Mouse (Mus musculus): Measurements from ENCODE around the gene Pycr2. TPM values are rescaled to one million over a fixed set of nuclear protein-coding genes. Genes with fewer than 3 reads are reported as not detected.
"Not testable (repeated sequence)": the region's sequence is repeated elsewhere in the genome, so short reads cannot be mapped to it uniquely, and the experiment has no call there.

Gene Pycr2
- polyA plus RNA-seq, 1 experiment from 2014 or later, result 98.4 TPM

GRCm38 (mm10) chr1:180884484-180884883 lies 19.6 kb upstream of the Pycr2 start:
- peaks cover 13% of the 10 kb centered on the region for H3K4me1 ChIP-seq
- H3K9ac ChIP-seq (replicated peaks), result no peak overlapping the region
- peaks cover 15% of the 10 kb centered on the region for H3K27me3 ChIP-seq
- whole genome bisulfite sequencing, result 85% methylated on average over 9 of the region's 9 CpGs
- no peak for ATAC-seq (ENCODE audit: low FRiP score, low read depth)
- no peak overlapping the region for H3K4me3 ChIP-seq
- H3K27ac ChIP-seq (replicated peaks), result no peak overlapping the region
- no peaks in the 10 kb centered on the region for H3K36me3 ChIP-seq
- H3K4me2 ChIP-seq (replicated peaks), result no peak overlapping the region
- H3K9me3 ChIP-seq, result no peaks in the 10 kb centered on the region

GRCm38 (mm10) chr1:180888556-180889042 lies 15.5 kb upstream of the Pycr2 start:
- H3K36me3 ChIP-seq, result no peaks in the 10 kb centered on the region
- H3K4me2 ChIP-seq (replicated peaks), result peak overlapping the region; percentile 19
- no peak overlapping the region for H3K27ac ChIP-seq (replicated peaks)
- peaks cover 36% of the 10 kb centered on the region for H3K27me3 ChIP-seq
- H3K9me3 ChIP-seq, result no peaks in the 10 kb centered on the region
- peaks cover 13% of the 10 kb centered on the region for H3K4me1 ChIP-seq
- peak; percentile 81 for ATAC-seq (ENCODE audit: low FRiP score, low read depth)
- 9% methylated on average over 13 of the region's 13 CpGs for WGBS
- no peak overlapping the region for H3K4me3 ChIP-seq
- no peak overlapping the region for H3K9ac ChIP-seq (replicated peaks)

GRCm38 (mm10) chr1:180889172-180889571 lies 14.9 kb upstream of the Pycr2 start:
- 41% methylated on average over 7 of the region's 7 CpGs for WGBS
- Histone ChIP-seq H3K4me1 (peaks cover 13% of the 10 kb centered on the region), H3K9ac (replicated peaks) (no peak overlapping the region), H3K4me3 (no peak overlapping the region), H3K27me3 (peaks cover 42% of the 10 kb centered on the region), H3K4me2 (replicated peaks) (peak overlapping the region; percentile 19), H3K9me3 (no peaks in the 10 kb centered on the region), H3K36me3 (no peaks in the 10 kb centered on the region), H3K27ac (replicated peaks) (no peak overlapping the region)
- ATAC-seq (ENCODE audit: low FRiP score, low read depth), result no peak

GRCm38 (mm10) chr1:180889841-180890240 lies 14.3 kb upstream of the Pycr2 start:
- no peaks in the 10 kb centered on the region for H3K9me3 ChIP-seq
- H3K36me3 ChIP-seq, result no peaks in the 10 kb centered on the region
- H3K9ac ChIP-seq (replicated peaks), result no peak overlapping the region
- peaks cover 13% of the 10 kb centered on the region for H3K4me1 ChIP-seq
- whole genome bisulfite sequencing, result 47% methylated on average over 6 of the region's 6 CpGs
- no peak overlapping the region for H3K27ac ChIP-seq (replicated peaks)
- no peak overlapping the region for H3K4me3 ChIP-seq
- no peak for ATAC-seq (ENCODE audit: low FRiP score, low read depth)
- no peak overlapping the region for H3K4me2 ChIP-seq (replicated peaks)
- H3K27me3 ChIP-seq, result peaks cover 48% of the 10 kb centered on the region

- no peak for ATAC-seq (ENCODE audit: low FRiP score, low read depth)
- Histone ChIP-seq H3K27ac (replicated peaks) (no peak within 1 kb of the TSS), H3K27me3 (peaks cover 49% of the 10 kb centered on the region), H3K4me2 (replicated peaks) (no peak within 1 kb of the TSS), H3K9ac (replicated peaks) (no peak within 1 kb of the TSS), H3K36me3 (no peaks in the 10 kb centered on the region), H3K4me3 (no peak within 1 kb of the TSS), H3K9me3 (no peaks in the 10 kb centered on the region), H3K4me1 (peaks cover 13% of the 10 kb centered on the region)
- WGBS, result 64% methylated on average over 10 of the region's 10 CpGs
These were observed 11.3 kb upstream of the Pycr2 start, which contains the start of gene Lefty2 for GRCm38 (mm10) chr1:180892808-180893207. TSS of gene Lefty2 (plus strand) at chr1:180893108.

- not testable (repeated sequence) for H3K4me1 ChIP-seq; H3K9ac ChIP-seq (replicated peaks); H3K36me3 ChIP-seq; H3K9me3 ChIP-seq; H3K27ac ChIP-seq (replicated peaks); ATAC-seq (ENCODE audit: low FRiP score, low read depth)
- Histone ChIP-seq H3K27me3 (peaks cover 44% of the 10 kb centered on the region), H3K4me2 (replicated peaks) (peak overlapping the region; percentile 35), H3K4me3 (peak overlapping the region; percentile 20)
- 4% methylated on average over 48 of the region's 51 CpGs for WGBS
These were observed 9.8 kb upstream of the Pycr2 start for GRCm38 (mm10) chr1:180894088-180894987.

GRCm38 (mm10) chr1:180901107-180901506 lies 3.0 kb upstream of the Pycr2 start:
- 2% methylated on average over 4 of the region's 4 CpGs for WGBS
- Histone ChIP-seq H3K9me3 (no peaks in the 10 kb centered on the region), H3K4me2 (replicated peaks) (no peak overlapping the region), H3K36me3 (peaks cover 2% of the 10 kb centered on the region), H3K27ac (replicated peaks) (no peak overlapping the region), H3K9ac (replicated peaks) (no peak overlapping the region), H3K27me3 (peaks cover 3% of the 10 kb centered on the region; the same call in 1 of the 2 replicates), H3K4me3 (no peak overlapping the region), H3K4me1 (peaks cover 19% of the 10 kb centered on the region)
- no peak for ATAC-seq (ENCODE audit: low FRiP score, low read depth)

- 35% methylated on average over 5 of the region's 5 CpGs for WGBS
- no peak for ATAC-seq (ENCODE audit: low FRiP score, low read depth)
- no peak overlapping the region for H3K4me3 ChIP-seq
These were observed 1.2 kb upstream of the Pycr2 start for GRCm38 (mm10) chr1:180902915-180903314.

GRCm38 (mm10) chr1:180903666-180904038 lies 441 bp upstream of the Pycr2 start:
- WGBS, result 40% methylated on average over 10 of the region's 10 CpGs
- no peaks in the 10 kb centered on the region for H3K9me3 ChIP-seq
- peak; percentile 12; the same call in 1 of the 2 replicates for ATAC-seq (ENCODE audit: low FRiP score, low read depth)
- H3K4me2 ChIP-seq (replicated peaks), result peak overlapping the region; percentile 89
- peak overlapping the region; percentile 94; the same call in 1 of the 2 replicates for H3K9ac ChIP-seq (replicated peaks)
- peak overlapping the region; percentile 35; the same call in 1 of the 2 replicates for H3K27ac ChIP-seq (replicated peaks)
- peaks cover 26% of the 10 kb centered on the region for H3K4me1 ChIP-seq
- 0 out of 2 replicates have a peak, but pooled peaks cover 3% of the 10 kb centered on the region for H3K27me3 ChIP-seq
- H3K4me3 ChIP-seq, result peak overlapping the region; percentile 93
- peaks cover 25% of the 10 kb centered on the region for H3K36me3 ChIP-seq

More at GRCm38 (mm10) chr1:180902915-180903314, 1.2 kb upstream of the Pycr2 start:
- Histone ChIP-seq H3K27me3 (0 out of 2 replicates have a peak, but pooled peaks cover 3% of the 10 kb centered on the region), H3K9ac (replicated peaks) (no peak overlapping the region), H3K4me1 (peaks cover 26% of the 10 kb centered on the region), H3K4me2 (replicated peaks) (no peak overlapping the region), H3K36me3 (peaks cover 19% of the 10 kb centered on the region), H3K27ac (replicated peaks) (no peak overlapping the region), H3K9me3 (no peaks in the 10 kb centered on the region)

- Histone ChIP-seq H3K9me3 (no peaks in the 10 kb centered on the region), H3K4me3 (peak overlapping the region; percentile 93), H3K9ac (replicated peaks) (peak overlapping the region; percentile 94), H3K27ac (replicated peaks) (no peak overlapping the region), H3K4me1 (peaks cover 26% of the 10 kb centered on the region), H3K4me2 (replicated peaks) (peak overlapping the region; percentile 89), H3K36me3 (peaks cover 28% of the 10 kb centered on the region), H3K27me3 (0 out of 2 replicates have a peak, but pooled peaks cover 3% of the 10 kb centered on the region)
- under 1% methylated on average over 5 of the region's 5 CpGs for WGBS
- no peak for ATAC-seq (ENCODE audit: low FRiP score, low read depth)
These were observed 655 bp downstream of the Pycr2 start for GRCm38 (mm10) chr1:180904815-180905080.

- WGBS, result 69% methylated on average over 6 of the region's 6 CpGs
- no peak overlapping the region for H3K27ac ChIP-seq (replicated peaks)
- H3K4me1 ChIP-seq, result peaks cover 26% of the 10 kb centered on the region
- no peaks in the 10 kb centered on the region for H3K9me3 ChIP-seq
- H3K4me2 ChIP-seq (replicated peaks), result peak overlapping the region; percentile 89
- H3K27me3 ChIP-seq, result 0 out of 2 replicates have a peak, but pooled peaks cover 3% of the 10 kb centered on the region
- peak overlapping the region; percentile 20 for H3K9ac ChIP-seq (replicated peaks)
- H3K36me3 ChIP-seq, result peaks cover 28% of the 10 kb centered on the region
- no peak for ATAC-seq (ENCODE audit: low FRiP score, low read depth)
- peak overlapping the region; percentile 93 for H3K4me3 ChIP-seq
These were observed 1.2 kb downstream of the Pycr2 start for GRCm38 (mm10) chr1:180905307-180905706.

- H3K4me3 ChIP-seq, result no peak overlapping the region
- WGBS, result 93% methylated on average over 17 of the region's 17 CpGs
- H3K4me1 ChIP-seq, result peaks cover 26% of the 10 kb centered on the region
- no peak for ATAC-seq (ENCODE audit: low FRiP score, low read depth)
- peak overlapping the region; percentile 20 for H3K9ac ChIP-seq (replicated peaks)
- H3K27ac ChIP-seq (replicated peaks), result no peak overlapping the region
- H3K9me3 ChIP-seq, result no peaks in the 10 kb centered on the region
- peaks cover 28% of the 10 kb centered on the region for H3K36me3 ChIP-seq
- H3K4me2 ChIP-seq (replicated peaks), result peak overlapping the region; percentile 89; the same call in 1 of the 2 replicates
- H3K27me3 ChIP-seq, result 0 out of 2 replicates have a peak, but pooled peaks cover 3% of the 10 kb centered on the region
These were observed 1.8 kb downstream of the Pycr2 start for GRCm38 (mm10) chr1:180905876-180906275.
